Mouse (Mus musculus) heart, embryonic 13.5 days (tissue): ENCODE measurements at regions not wholly inside any gene's neighbourhood (a gene's known extent, or its start where the extent isn't known, plus 50 kb on each side); places are given as distances from the start of the nearest gene placed in this dataset.
"Not testable (repeated sequence)": the region's sequence is repeated elsewhere in the genome, so short reads cannot be mapped to it uniquely, and the experiment has no call there.

Source experiments
- ATAC-seq: fragments of 200-750 bp; cut with Nextera tagmentation; 2 replicates; pipeline ENCODE4 v1.8.0; 2017; ENCODE audit warnings: moderate TSS enrichment; ENCODE audit not compliant: insufficient number of reproducible peaks, low FRiP score, low TSS enrichment; ENCODE audit errors: extremely low read depth
- H3K27ac ChIP-seq: fragments of 300-500 bp; sonication (generic); replicated peaks from 2 replicates; pipeline ENCODE4 v1.5.1; 2015; ENCODE audit warnings: moderate library complexity, mild to moderate bottlenecking, inconsistent platforms
- H3K27me3 ChIP-seq: fragments of 300-500 bp; sonication (generic); replicated peaks from 2 replicates; pipeline ENCODE4 v1.6.1; 2015; ENCODE audit warnings: mild to moderate bottlenecking, inconsistent platforms
- H3K36me3 ChIP-seq: fragments of 300-500 bp; sonication (generic); 2 replicates; pipeline ENCODE4 v1.6.1; 2015; ENCODE audit warnings: mild to moderate bottlenecking, inconsistent platforms
- H3K4me1 ChIP-seq: fragments of 300-500 bp; sonication (generic); 2 replicates; pipeline ENCODE4 v1.6.1; 2015; ENCODE audit warnings: inconsistent platforms
- H3K4me2 ChIP-seq: fragments of 300-500 bp; sonication (generic); 2 replicates; pipeline ENCODE4 v1.6.1; 2015; ENCODE audit warnings: inconsistent platforms, mild to moderate bottlenecking, moderate library complexity
- H3K4me3 ChIP-seq: fragments of 300-500 bp; sonication (generic); 2 replicates; pipeline ENCODE4 v1.5.1; 2015; ENCODE audit warnings: moderate library complexity, mild to moderate bottlenecking, inconsistent platforms
- H3K9ac ChIP-seq: fragments of 300-500 bp; sonication (generic); 2 replicates; pipeline ENCODE4 v1.6.1; 2015; ENCODE audit warnings: inconsistent platforms, mild to moderate bottlenecking, moderate library complexity
- H3K9me3 ChIP-seq: fragments of 300-500 bp; sonication (generic); 2 replicates; pipeline ENCODE4 v1.6.1; 2016; ENCODE audit warnings: inconsistent platforms
- WGBS: fragments of 180-500 bp; shearing (Covaris S2); methylation state at CpG from one replicate; pipeline ENCODE4 v1.1.7; 2015; ENCODE audit warnings: mixed read lengths; 5-methylcytosine and 5-hydroxymethylcytosine counted together

DNA sequence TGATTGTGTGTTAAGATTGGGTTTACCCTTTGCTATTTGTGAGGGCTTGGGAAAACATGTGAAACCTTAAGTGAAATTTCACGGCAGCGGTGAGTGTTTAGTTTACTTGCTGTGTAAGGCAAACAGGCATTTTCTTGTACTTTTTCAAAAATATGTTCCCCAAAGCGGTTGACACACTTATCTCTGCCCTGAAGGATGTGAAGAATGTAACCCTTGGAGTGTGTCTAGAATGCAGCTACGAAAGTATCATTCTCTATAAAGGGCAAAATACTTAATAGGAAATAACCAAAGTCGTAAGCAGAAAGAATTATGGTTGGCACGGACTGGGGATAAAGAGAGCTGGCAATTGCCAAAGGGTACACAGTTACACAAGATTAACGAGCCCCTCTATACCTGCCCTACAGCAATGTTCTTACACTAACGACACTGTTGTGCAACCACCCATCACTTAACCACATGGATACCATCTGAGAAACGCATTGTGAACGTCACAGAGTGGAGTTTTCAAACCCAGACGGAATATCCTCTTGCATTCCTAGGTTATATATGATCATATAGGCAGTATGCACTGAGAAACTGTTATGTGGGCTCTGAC, 162.3 kb upstream of the 2610301B20Rik start:
- H3K9ac ChIP-seq, result no peak overlapping the region
- H3K4me2 ChIP-seq, result no peak overlapping the region
- H3K9me3 ChIP-seq, result no peaks in the 10 kb centered on the region
- H3K27me3 ChIP-seq, result no peaks in the 10 kb centered on the region
- peaks cover 9% of the 10 kb centered on the region for H3K4me1 ChIP-seq
- no peak overlapping the region for H3K27ac ChIP-seq
- H3K4me3 ChIP-seq, result no peak overlapping the region
- no peak for ATAC-seq
- no peaks in the 10 kb centered on the region for H3K36me3 ChIP-seq
- WGBS, result 67% methylated on average over 11 of the region's 11 CpGs

GRCm38 (mm10) chr4:10723341-10723740, 151.0 kb upstream of the 2610301B20Rik start:
- Histone ChIP-seq H3K4me2 (no peak overlapping the region), H3K36me3 (no peaks in the 10 kb centered on the region), H3K9ac (no peak overlapping the region), H3K27ac (no peak overlapping the region), H3K4me3 (no peak overlapping the region), H3K4me1 (peaks cover 8% of the 10 kb centered on the region), H3K9me3 (no peaks in the 10 kb centered on the region), H3K27me3 (no peaks in the 10 kb centered on the region)
- ATAC-seq, result no peak
- 84% methylated on average over 4 of the region's 4 CpGs for WGBS

DNA sequence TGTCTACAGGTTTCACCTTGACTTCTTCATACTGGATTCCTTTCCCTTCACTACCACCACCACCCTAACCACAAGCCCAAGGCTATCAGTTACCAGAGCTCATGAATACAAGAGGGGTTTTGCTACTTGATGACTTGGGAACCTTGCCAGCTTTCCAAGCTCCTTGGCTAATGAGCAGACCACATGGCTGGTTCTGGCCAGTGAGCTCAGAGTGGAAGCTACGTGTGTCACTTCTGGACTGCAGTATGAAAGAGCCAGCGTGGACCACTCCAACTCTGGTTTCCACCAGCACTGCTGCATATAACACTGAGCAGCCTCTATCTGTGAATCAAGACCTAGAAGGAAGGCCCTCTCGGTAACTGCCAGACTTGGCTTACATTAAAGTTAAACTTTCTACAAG, 146.4 kb upstream of the 2610301B20Rik start:
- Histone ChIP-seq H3K27ac (no peak overlapping the region), H3K9me3 (no peaks in the 10 kb centered on the region), H3K27me3 (no peaks in the 10 kb centered on the region), H3K4me1 (peaks cover 16% of the 10 kb centered on the region), H3K4me3 (no peak overlapping the region), H3K36me3 (no peaks in the 10 kb centered on the region), H3K4me2 (no peak overlapping the region), H3K9ac (no peak overlapping the region)
- WGBS, result 62% methylated on average over 3 of the region's 3 CpGs
- ATAC-seq, result no peak; the same call in 1 of the 2 replicates

GRCm38 (mm10) chr4:10745207-10745606, 129.1 kb upstream of the 2610301B20Rik start:
- H3K9me3 ChIP-seq, result no peaks in the 10 kb centered on the region
- ATAC-seq, result no peak
- no peak overlapping the region for H3K27ac ChIP-seq
- H3K27me3 ChIP-seq, result no peaks in the 10 kb centered on the region
- H3K4me2 ChIP-seq, result no peak overlapping the region
- no peaks in the 10 kb centered on the region for H3K4me1 ChIP-seq
- WGBS, result 82% methylated on average over 3 of the region's 3 CpGs
- no peak overlapping the region for H3K9ac ChIP-seq
- no peak overlapping the region for H3K4me3 ChIP-seq
- H3K36me3 ChIP-seq, result no peaks in the 10 kb centered on the region

GRCm38 (mm10) chr4:10748816-10749215, 125.5 kb upstream of the 2610301B20Rik start:
- no peaks in the 10 kb centered on the region for H3K9me3 ChIP-seq
- 81% methylated on average over 8 of the region's 8 CpGs for WGBS
- H3K4me3 ChIP-seq, result no peak overlapping the region
- no peak overlapping the region for H3K9ac ChIP-seq
- no peak overlapping the region for H3K27ac ChIP-seq
- ATAC-seq, result no peak
- no peak overlapping the region for H3K4me2 ChIP-seq
- H3K36me3 ChIP-seq, result no peaks in the 10 kb centered on the region
- H3K4me1 ChIP-seq, result no peaks in the 10 kb centered on the region
- H3K27me3 ChIP-seq, result no peaks in the 10 kb centered on the region

DNA sequence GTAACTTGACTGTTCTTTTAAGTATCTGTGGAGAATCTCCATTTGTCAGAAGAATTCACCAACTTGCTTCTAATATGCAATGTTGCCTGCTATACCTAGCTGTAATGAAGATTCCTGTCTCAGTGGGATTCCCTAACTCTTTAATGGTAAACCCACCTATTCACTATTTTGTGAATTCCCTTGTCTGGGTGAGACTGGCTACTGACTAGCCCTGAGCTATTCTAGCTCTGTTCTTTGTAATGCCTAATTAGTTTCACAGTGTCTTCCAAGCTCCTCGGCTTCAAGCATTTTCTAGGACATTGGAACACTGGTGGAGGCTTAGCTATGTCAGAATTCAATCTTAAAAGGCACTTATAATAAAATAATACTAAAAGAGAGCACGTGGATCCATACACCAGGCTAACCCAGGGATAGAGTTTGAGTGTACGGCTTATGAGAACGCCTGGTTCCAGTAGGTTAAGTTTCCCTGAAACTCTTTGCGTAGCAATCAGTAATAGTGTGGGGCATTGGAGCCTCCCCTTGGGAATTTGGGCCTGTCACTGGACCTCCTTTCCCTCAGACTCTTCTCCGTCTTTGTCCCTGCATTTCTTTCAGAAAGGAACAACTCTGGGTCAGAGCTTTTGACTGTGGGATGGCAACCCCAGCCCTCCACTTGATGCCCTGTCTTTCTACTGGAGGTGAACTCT, 123.8 kb upstream of the 2610301B20Rik start:
- not testable (repeated sequence) for H3K4me2 ChIP-seq, H3K36me3 ChIP-seq, H3K27ac ChIP-seq, H3K4me1 ChIP-seq, H3K4me3 ChIP-seq, H3K27me3 ChIP-seq, H3K9me3 ChIP-seq, H3K9ac ChIP-seq, ATAC-seq
- 76% methylated on average over 6 of the region's 6 CpGs for WGBS

GRCm38 (mm10) chr4:10753176-10753575, 121.1 kb upstream of the 2610301B20Rik start:
- no peak overlapping the region for H3K9ac ChIP-seq

DNA sequence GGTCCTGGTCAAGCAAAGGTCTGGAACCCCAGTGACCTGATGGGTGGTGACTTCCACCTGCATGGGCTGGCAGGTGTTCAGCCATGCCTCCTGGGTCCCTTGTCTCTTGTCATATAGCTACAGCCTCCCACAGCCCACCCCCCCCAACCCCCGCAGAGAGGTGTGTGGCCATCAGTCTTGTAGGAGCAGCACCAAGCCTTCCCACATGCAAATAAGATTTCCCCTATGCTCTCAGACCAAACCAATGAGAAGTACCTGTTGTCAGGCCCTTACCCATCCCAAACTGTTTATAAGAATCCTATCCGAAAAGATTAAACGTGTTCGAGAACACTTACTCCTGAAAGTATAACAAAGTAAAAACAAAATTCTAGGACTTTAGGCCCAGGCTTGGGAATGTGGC, 114.8 kb upstream of the 2610301B20Rik start:
- 0 out of 2 replicates have a peak, but pooled peaks cover 4% of the 10 kb centered on the region for H3K9me3 ChIP-seq
- no peak overlapping the region for H3K9ac ChIP-seq
- H3K4me2 ChIP-seq, result no peak overlapping the region
- H3K27me3 ChIP-seq, result no peaks in the 10 kb centered on the region
- H3K36me3 ChIP-seq, result no peaks in the 10 kb centered on the region
- no peak for ATAC-seq
- no peak overlapping the region for H3K4me3 ChIP-seq
- H3K4me1 ChIP-seq, result no peaks in the 10 kb centered on the region
- no peak overlapping the region for H3K27ac ChIP-seq
- WGBS, result 92% methylated on average over 4 of the region's 4 CpGs

More at GRCm38 (mm10) chr4:10753176-10753575, 121.1 kb upstream of the 2610301B20Rik start:
- Histone ChIP-seq H3K27ac (no peak overlapping the region), H3K27me3 (no peaks in the 10 kb centered on the region), H3K4me1 (no peaks in the 10 kb centered on the region), H3K9me3 (no peaks in the 10 kb centered on the region), H3K4me2 (no peak overlapping the region), H3K36me3 (no peaks in the 10 kb centered on the region), H3K4me3 (no peak overlapping the region)
- no peak for ATAC-seq
- WGBS, result 73% methylated on average over 5 of the region's 5 CpGs

GRCm38 (mm10) chr4:10767676-10768075, 106.6 kb upstream of the 2610301B20Rik start:
- WGBS, result 64% methylated on average over 6 of the region's 6 CpGs
- Histone ChIP-seq H3K9ac (no peak overlapping the region), H3K4me2 (no peak overlapping the region), H3K4me1 (no peaks in the 10 kb centered on the region), H3K4me3 (no peak overlapping the region), H3K27me3 (no peaks in the 10 kb centered on the region), H3K9me3 (no peaks in the 10 kb centered on the region), H3K36me3 (no peaks in the 10 kb centered on the region), H3K27ac (no peak overlapping the region)
- ATAC-seq, result no peak

DNA sequence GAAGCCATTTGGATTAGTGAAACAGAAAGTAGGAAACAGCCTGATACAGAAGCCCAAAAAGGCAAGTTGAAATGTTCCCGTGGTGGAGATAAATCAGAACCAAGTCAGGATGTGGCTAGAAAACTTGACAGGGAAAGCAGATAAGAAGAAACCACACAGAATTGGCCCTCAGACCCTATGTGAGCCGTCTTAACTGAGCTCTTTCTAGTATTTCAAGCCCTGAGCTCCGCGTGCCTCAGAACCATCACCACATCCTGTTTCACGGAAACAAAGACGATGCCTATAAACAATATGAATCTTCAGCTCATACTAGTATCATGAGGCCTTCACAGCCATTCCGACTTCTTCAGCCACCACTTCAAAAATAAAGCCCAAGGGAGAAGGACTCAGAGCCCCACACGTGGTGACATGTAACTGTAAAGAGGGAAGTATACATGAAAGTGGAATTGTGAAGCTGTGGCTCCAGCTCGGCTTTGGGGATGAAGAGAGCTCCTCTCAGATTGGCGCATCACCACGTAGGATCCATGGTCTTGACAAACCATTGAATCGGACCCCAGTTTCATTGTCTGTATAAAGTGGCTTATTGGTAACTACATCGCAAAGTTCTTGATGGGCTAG, 104.2 kb upstream of the 2610301B20Rik start:
- 76% methylated on average over 13 of the region's 13 CpGs for WGBS
- H3K27ac ChIP-seq, result no peak overlapping the region
- ATAC-seq, result no peak

GRCm38 (mm10) chr4:10774557-10775215, 99.6 kb upstream of the 2610301B20Rik start:
- peak overlapping the region; percentile 55 for H3K27ac ChIP-seq
- H3K4me3 ChIP-seq, result no peak overlapping the region
- H3K9ac ChIP-seq, result no peak overlapping the region
- peak; percentile 46; the same call in 1 of the 2 replicates for ATAC-seq
- WGBS, result 15% methylated on average over 3 of the region's 3 CpGs
- no peak overlapping the region for H3K4me2 ChIP-seq
- H3K9me3 ChIP-seq, result no peaks in the 10 kb centered on the region
- H3K4me1 ChIP-seq, result peaks cover 12% of the 10 kb centered on the region
- no peaks in the 10 kb centered on the region for H3K27me3 ChIP-seq
- H3K36me3 ChIP-seq, result no peaks in the 10 kb centered on the region

More for the DNA sequence above, 104.2 kb upstream of the 2610301B20Rik start:
- Histone ChIP-seq H3K27me3 (no peaks in the 10 kb centered on the region), H3K4me2 (no peak overlapping the region), H3K9me3 (no peaks in the 10 kb centered on the region), H3K36me3 (no peaks in the 10 kb centered on the region), H3K4me1 (peaks cover 12% of the 10 kb centered on the region), H3K4me3 (no peak overlapping the region), H3K9ac (no peak overlapping the region)
